Mouse (Mus musculus) liver, embryonic 16.5 days (tissue): ENCODE data around the gene Polr2c. TPM values are rescaled to one million over a fixed set of nuclear protein-coding genes. Genes with fewer than 3 reads are reported as not detected.
A peak's percentile ranks its signal among the peaks of the same experiment; 100 is the strongest.

Source experiments
- ATAC-seq: fragments of 200-750 bp; cut with Nextera tagmentation; 2 replicates; pipeline ENCODE4 v1.8.0; 2017; ENCODE audit warnings: low read depth, mild to moderate bottlenecking, moderate number of reproducible peaks, moderate library complexity
- H3K27ac ChIP-seq: fragments of 300-500 bp; sonication (generic); 2 replicates; pipeline ENCODE4 v1.5.1; 2014; ENCODE audit warnings: mild to moderate bottlenecking, low read length
- H3K27me3 ChIP-seq: fragments of 300-500 bp; sonication (generic); 2 replicates; pipeline ENCODE4 v1.6.1; 2014; ENCODE audit warnings: low read depth, low read length, mixed read lengths; ENCODE audit not compliant: control insufficient read depth, insufficient read depth
- H3K36me3 ChIP-seq: fragments of 300-500 bp; sonication (generic); 2 replicates; pipeline ENCODE4 v1.6.1; 2014; ENCODE audit warnings: mild to moderate bottlenecking; ENCODE audit not compliant: control insufficient read depth, insufficient read depth
- H3K4me1 ChIP-seq: fragments of 300-500 bp; sonication (generic); 2 replicates; pipeline ENCODE4 v1.6.1; 2014; ENCODE audit warnings: low read depth, low read length, mixed read lengths; ENCODE audit not compliant: control insufficient read depth
- H3K4me2 ChIP-seq: fragments of 300-500 bp; sonication (generic); 2 replicates; pipeline ENCODE4 v1.6.1; 2014; ENCODE audit warnings: low read depth, low read length, mixed read lengths
- H3K4me3 ChIP-seq: fragments of 300-500 bp; sonication (generic); 2 replicates; pipeline ENCODE4 v1.5.1; 2014; ENCODE audit warnings: low read depth, mild to moderate bottlenecking, low read length
- H3K9ac ChIP-seq: fragments of 300-500 bp; sonication (generic); 2 replicates; pipeline ENCODE4 v1.6.1; 2014; ENCODE audit warnings: low read depth, low read length
- H3K9me3 ChIP-seq: fragments of 300-500 bp; sonication (generic); replicated peaks from 2 replicates; pipeline ENCODE4 v1.6.1; 2016; ENCODE audit warnings: low read length; ENCODE audit not compliant: control insufficient read depth
- WGBS: fragments of 180-500 bp; shearing (Covaris S2); extraction: QIAGEN DNeasy Blood & Tissue Kit; methylation state at CpG from one replicate; pipeline ENCODE4 v1.1.7; 2014; ENCODE audit not compliant: insufficient replicate concordance; 5-methylcytosine and 5-hydroxymethylcytosine counted together
- polyA plus RNA-seq: library from polyadenylated mRNA; unstranded; fragments of >200 nt; fragmentation: Nextera tagmentation; extraction: Ambion mirVana; gene quantifications from 2 replicates; pipeline ENCODE4 v1.2.1, GENCODE M21; 2015

Polr2c gene
- polyA plus RNA-seq, 1 experiment from 2014 or later: 67.0 TPM

- Histone ChIP-seq H3K36me3 (no peaks in the 10 kb centered on the region), H3K27ac (no peak overlapping the region), H3K27me3 (peaks cover 16% of the 10 kb centered on the region), H3K4me3 (no peak overlapping the region), H3K4me1 (peaks cover 12% of the 10 kb centered on the region), H3K9me3 (no peaks in the 10 kb centered on the region), H3K4me2 (no peak overlapping the region), H3K9ac (no peak overlapping the region)
- WGBS: 5% methylated on average over 4 of the region's 4 CpGs
- ATAC-seq: peak; percentile 76
These were observed 51.6 kb downstream of the Polr2c start for GRCm38 (mm10) chr8:94908847-94909246.

GRCm38 (mm10) chr8:94913061-94913660, 55.9 kb downstream of the Polr2c start:
- Histone ChIP-seq H3K9ac (no peak overlapping the region), H3K36me3 (no peaks in the 10 kb centered on the region), H3K4me1 (peaks cover 26% of the 10 kb centered on the region), H3K4me3 (peak overlapping the region; percentile 16; the same call in 1 of the 2 replicates), H3K27me3 (peaks cover 37% of the 10 kb centered on the region), H3K9me3 (no peaks in the 10 kb centered on the region), H3K27ac (no peak overlapping the region), H3K4me2 (peak overlapping the region; percentile 49)
- 33% methylated on average over 77 of the region's 77 CpGs for WGBS
- ATAC-seq: no peak; the same call in 1 of the 2 replicates

DNA sequence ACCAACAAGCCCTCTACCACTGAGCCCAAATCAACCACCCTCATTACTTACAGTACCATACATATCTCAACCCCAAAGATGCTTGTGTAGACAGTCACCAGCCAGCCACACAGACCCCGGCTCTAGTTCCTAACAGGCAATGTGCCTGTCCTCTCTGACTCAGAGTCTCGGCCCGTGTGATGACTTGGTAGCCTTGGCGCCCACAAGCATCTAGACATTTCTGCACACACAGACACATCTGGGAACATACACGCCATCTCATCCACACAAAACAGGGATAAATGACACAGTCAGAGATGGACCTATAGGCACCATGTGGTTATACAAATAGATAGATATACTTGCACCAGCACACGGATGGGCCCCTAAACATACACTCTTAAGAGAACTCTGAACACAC, 57.0 kb downstream of the Polr2c start:
- no peak overlapping the region for H3K4me2 ChIP-seq
- WGBS: 68% methylated on average over 6 of the region's 6 CpGs
- no peaks in the 10 kb centered on the region for H3K36me3 ChIP-seq
- H3K27ac ChIP-seq: no peak overlapping the region
- peaks cover 20% of the 10 kb centered on the region for H3K4me1 ChIP-seq
- no peaks in the 10 kb centered on the region for H3K9me3 ChIP-seq
- peaks cover 40% of the 10 kb centered on the region for H3K27me3 ChIP-seq
- no peak overlapping the region for H3K4me3 ChIP-seq
- H3K9ac ChIP-seq: no peak overlapping the region
- no peak for ATAC-seq

DNA sequence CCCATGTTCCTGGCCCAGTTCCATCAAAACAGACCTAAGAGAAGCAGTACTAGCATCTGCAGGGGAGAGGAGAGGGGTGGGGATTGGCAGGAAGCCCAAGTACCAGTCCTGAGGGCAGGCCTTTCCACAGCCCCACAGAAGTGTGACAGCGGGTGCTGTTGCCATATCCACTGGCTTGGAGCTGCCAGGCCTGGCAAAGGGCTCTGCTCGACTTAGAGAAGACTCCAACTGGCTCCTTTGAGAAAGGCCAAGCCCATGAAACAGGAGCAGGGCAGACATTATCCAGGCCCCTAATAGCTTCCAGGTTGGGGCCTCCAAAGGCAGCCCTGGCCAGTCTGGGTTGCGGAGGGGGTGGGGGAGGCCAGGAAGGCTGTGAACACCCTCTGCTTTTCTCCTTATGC, 57.5 kb downstream of the Polr2c start:
- H3K9ac ChIP-seq: no peak overlapping the region
- no peak overlapping the region for H3K4me3 ChIP-seq
- no peak overlapping the region for H3K4me2 ChIP-seq
- peaks cover 20% of the 10 kb centered on the region for H3K4me1 ChIP-seq
- peaks cover 40% of the 10 kb centered on the region for H3K27me3 ChIP-seq
- H3K9me3 ChIP-seq: no peaks in the 10 kb centered on the region
- H3K36me3 ChIP-seq: no peaks in the 10 kb centered on the region
- WGBS: 73% methylated on average over 3 of the region's 3 CpGs
- ATAC-seq: no peak
- H3K27ac ChIP-seq: no peak overlapping the region

DNA sequence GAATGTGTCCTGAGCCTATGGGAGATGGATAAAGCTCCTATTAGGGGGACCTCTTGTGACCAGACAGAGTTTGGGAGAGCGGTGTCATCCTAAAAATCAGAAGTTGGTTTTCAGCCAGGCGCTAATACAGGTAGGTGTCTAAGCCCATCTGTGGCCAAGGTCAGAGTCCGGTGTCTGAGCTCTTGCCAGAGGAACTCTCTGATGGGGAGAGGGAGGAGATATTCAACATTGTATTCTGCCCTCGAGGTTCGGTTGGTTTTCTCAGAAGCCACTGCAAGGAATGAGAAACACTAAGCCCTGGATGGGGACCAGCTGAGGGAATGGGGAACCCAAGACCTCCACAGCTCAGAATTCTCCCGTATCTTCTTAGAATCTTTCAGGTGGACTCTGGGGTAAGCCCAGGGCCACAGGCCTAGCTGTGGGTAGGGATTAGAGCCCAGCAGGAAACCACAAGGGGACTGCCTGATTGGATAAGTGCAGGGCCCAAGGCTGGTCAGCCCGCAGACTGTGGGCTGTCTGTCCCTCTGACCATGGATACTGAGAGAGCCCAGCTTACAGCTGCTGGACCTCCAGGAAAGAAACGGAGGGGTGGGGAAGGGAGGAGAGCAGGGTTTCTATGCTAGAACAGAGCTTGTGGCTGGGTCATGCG, 59.2 kb downstream of the Polr2c start:
- Histone ChIP-seq H3K36me3 (no peaks in the 10 kb centered on the region), H3K9ac (no peak overlapping the region), H3K4me2 (peak overlapping the region; percentile 96), H3K9me3 (no peaks in the 10 kb centered on the region), H3K4me1 (peaks cover 20% of the 10 kb centered on the region), H3K27ac (no peak overlapping the region), H3K27me3 (peaks cover 40% of the 10 kb centered on the region), H3K4me3 (no peak overlapping the region; the same call in 1 of the 2 replicates)
- 29% methylated on average over 9 of the region's 9 CpGs for WGBS
- no peak for ATAC-seq

DNA sequence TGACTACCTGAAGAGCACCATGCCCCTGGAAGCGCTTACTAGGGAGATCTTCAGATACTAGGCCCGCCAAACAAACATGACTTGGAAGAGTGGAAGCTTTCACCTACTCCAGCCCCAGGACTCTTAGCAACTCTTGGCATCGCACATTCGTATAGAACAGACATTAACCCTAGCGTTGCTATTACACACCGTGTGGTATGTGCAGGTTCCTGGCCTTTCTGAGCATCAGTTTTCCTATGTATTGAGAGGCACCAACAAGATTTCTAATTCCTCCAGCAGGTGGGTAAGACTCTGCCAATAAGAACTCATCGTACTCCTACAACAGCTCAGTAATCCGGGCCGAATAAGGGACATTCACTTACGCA, 59.7 kb downstream of the Polr2c start:
- Histone ChIP-seq H3K9me3 (no peaks in the 10 kb centered on the region), H3K27ac (no peak overlapping the region), H3K9ac (no peak overlapping the region; the same call in 1 of the 2 replicates), H3K27me3 (peaks cover 40% of the 10 kb centered on the region), H3K36me3 (no peaks in the 10 kb centered on the region), H3K4me3 (peak overlapping the region; percentile 72), H3K4me2 (peak overlapping the region; percentile 96), H3K4me1 (peaks cover 23% of the 10 kb centered on the region)
- 10% methylated on average over 10 of the region's 10 CpGs for WGBS
- ATAC-seq: no peak

DNA sequence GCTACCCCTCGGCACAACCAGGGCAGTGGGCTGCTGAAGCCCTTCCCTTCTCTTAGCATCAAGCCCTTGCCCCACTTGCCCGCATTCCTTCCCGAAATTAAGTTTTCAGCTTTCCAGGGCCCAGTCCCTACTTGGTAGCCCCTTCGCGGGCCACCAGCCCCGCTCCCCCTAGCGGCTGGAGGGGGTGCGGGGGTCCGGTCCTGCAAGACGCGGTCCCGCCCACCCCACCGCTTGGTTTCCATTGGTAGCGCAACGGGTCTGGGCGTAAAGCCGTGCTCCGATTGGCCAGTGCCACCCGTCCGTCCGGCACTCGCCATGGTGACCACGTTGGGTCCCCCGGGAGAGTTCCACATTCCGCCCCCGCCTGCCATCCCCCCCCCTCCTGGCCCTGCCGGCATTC, 60.1 kb downstream of the Polr2c start:
- no peaks in the 10 kb centered on the region for H3K9me3 ChIP-seq
- peaks cover 28% of the 10 kb centered on the region for H3K4me1 ChIP-seq
- H3K27me3 ChIP-seq: peaks cover 39% of the 10 kb centered on the region
- peak overlapping the region; percentile 27; the same call in 1 of the 2 replicates for H3K27ac ChIP-seq
- H3K4me3 ChIP-seq: peak overlapping the region; percentile 72
- peak overlapping the region; percentile 96 for H3K4me2 ChIP-seq
- WGBS: under 1% methylated on average over 27 of the region's 27 CpGs
- peak overlapping the region; percentile 68 for H3K9ac ChIP-seq
- ATAC-seq: peak; percentile 85
- H3K36me3 ChIP-seq: no peaks in the 10 kb centered on the region

- Histone ChIP-seq H3K9me3 (no peaks in the 10 kb centered on the region), H3K4me1 (peaks cover 34% of the 10 kb centered on the region), H3K4me3 (peak within 1 kb of the TSS; percentile 72), H3K9ac (peak within 1 kb of the TSS; percentile 68), H3K27me3 (peaks cover 33% of the 10 kb centered on the region), H3K27ac (peak within 1 kb of the TSS; percentile 27; the same call in 1 of the 2 replicates), H3K4me2 (peak within 1 kb of the TSS; percentile 96), H3K36me3 (no peaks in the 10 kb centered on the region)
- 3% methylated on average over 50 of the region's 51 CpGs for WGBS
- ATAC-seq: peak; percentile 41
These were observed 60.7 kb downstream of the Polr2c start, which contains the start of gene Ccdc102a for GRCm38 (mm10) chr8:94917851-94918495. TSS of gene Ccdc102a (minus strand) at chr8:94918098.

GRCm38 (mm10) chr8:94919256-94919655, 62.0 kb downstream of the Polr2c start:
- Histone ChIP-seq H3K4me3 (no peak overlapping the region), H3K4me2 (no peak overlapping the region), H3K9ac (no peak overlapping the region), H3K9me3 (no peaks in the 10 kb centered on the region), H3K36me3 (no peaks in the 10 kb centered on the region), H3K27me3 (peaks cover 22% of the 10 kb centered on the region), H3K27ac (no peak overlapping the region), H3K4me1 (peaks cover 30% of the 10 kb centered on the region)
- ATAC-seq: no peak
